In the genomic region with DNA sequence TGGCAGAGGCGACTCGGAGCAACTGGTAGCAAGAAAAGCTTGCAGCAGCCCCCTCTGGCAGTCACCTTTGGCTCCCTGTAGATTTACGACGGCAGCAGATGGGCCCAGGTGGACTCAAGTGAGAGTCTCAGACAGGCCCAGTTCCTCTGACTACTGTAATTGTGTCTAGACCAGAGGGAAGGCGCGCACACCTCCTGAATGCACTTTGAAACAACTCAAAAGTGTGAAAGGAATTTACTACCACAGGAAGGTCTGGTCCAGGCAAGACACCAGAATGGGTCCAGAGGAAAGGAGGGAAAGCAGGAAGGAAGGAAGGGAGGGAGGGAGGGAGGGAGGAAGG, we compare ENCODE assay signal across 9 mouse cellular contexts.
DNase-seq lines count a peak whose midpoint lies in the region; ATAC-seq and TF ChIP-seq lines count a peak whose summit lies in the region.
"Had no signal": no experiment of that assay in that cellular context is flagged by ENCODE, and none has a peak within 500 bp of the region (broad histone marks: within the 10 kb centered on the region; RNA-seq: fewer than 3 reads in every experiment).

No protein-coding gene starts in this region.

- in situ Hi-C loops in ES-E14 (cut with MboI; ENCODE audit: low sequenced_read_pairs in 2 of 2, unreplicated experiment in 2 of 2) = no loop called here

- H3K27ac ChIP-seq in heart, embryonic 11.5 days (ENCODE audit: low read depth, low read length) = 0 out of 2 replicates have a peak overlapping the region, but pooled peaks have one; percentile 3
- no peak overlapping the region for H3K27ac ChIP-seq in ES-E14 (ENCODE audit: insufficient read depth, low read depth, low read length, poor library complexity, severe bottlenecking)
- H3K27ac ChIP-seq in forebrain, embryonic 16.5 days (ENCODE audit: low read length) = peak overlapping the region; percentile 44
- no peak overlapping the region for H3K27ac ChIP-seq in liver, embryonic 16.5 days (ENCODE audit: low read length)

- no peaks in the 10 kb centered on the region for H3K9me3 ChIP-seq in heart, embryonic 11.5 days (replicated peaks; ENCODE audit: control insufficient read depth, low read length)
- H3K9me3 ChIP-seq in ES-E14 (ENCODE audit: control insufficient read depth, insufficient read depth, low read depth, low read length) = no peaks in the 10 kb centered on the region
- H3K9me3 ChIP-seq in forebrain, embryonic 16.5 days (ENCODE audit: control insufficient read depth, low read length) = no peaks in the 10 kb centered on the region
- H3K9me3 ChIP-seq in liver, embryonic 16.5 days (replicated peaks; ENCODE audit: control insufficient read depth, low read length) = no peaks in the 10 kb centered on the region

- peak overlapping the region; percentile 71; the same call in 1 of the 2 replicates for H3K9ac ChIP-seq in heart, embryonic 11.5 days (ENCODE audit: low read depth, low read length)
- H3K9ac ChIP-seq in ES-E14 (ENCODE audit: insufficient read depth, low read depth, low read length, poor library complexity, severe bottlenecking) = 0 out of 2 replicates have a peak overlapping the region, but pooled peaks have one; percentile 38
- H3K9ac ChIP-seq in forebrain, embryonic 16.5 days (replicated peaks; ENCODE audit: low read depth, low read length) = peak overlapping the region; percentile 47
- H3K9ac ChIP-seq in liver, embryonic 16.5 days (ENCODE audit: low read depth, low read length) = no peak overlapping the region; the same call in 1 of the 2 replicates

- no peaks in the 10 kb centered on the region for H3K36me3 ChIP-seq in heart, embryonic 11.5 days (ENCODE audit: control insufficient read depth, insufficient read depth, low read length)
- H3K36me3 ChIP-seq in ES-E14 (ENCODE audit: control insufficient read depth, insufficient read depth, low read length, poor library complexity, severe bottlenecking) = no peaks in the 10 kb centered on the region
- H3K36me3 ChIP-seq in forebrain, embryonic 16.5 days (ENCODE audit: control insufficient read depth, insufficient read depth) = no peaks in the 10 kb centered on the region
- no peaks in the 10 kb centered on the region for H3K36me3 ChIP-seq in liver, embryonic 16.5 days (ENCODE audit: control insufficient read depth, insufficient read depth)

- peak overlapping the region; percentile 38 for H3K4me3 ChIP-seq in heart, embryonic 11.5 days (ENCODE audit: low read depth, low read length)
- peak overlapping the region; percentile 47 to 66; a peak in 2 of 4 replicates for H3K4me3 ChIP-seq in ES-E14 (ENCODE audit: insufficient read depth in 1 of 2, low read depth in 1 of 2, low read length in 2 of 2, poor library complexity in 1 of 2, severe bottlenecking in 1 of 2)
- peak overlapping the region; percentile 32 for H3K4me3 ChIP-seq in forebrain, embryonic 16.5 days (replicated peaks; ENCODE audit: low read length)
- H3K4me3 ChIP-seq in liver, embryonic 16.5 days (ENCODE audit: low read depth, low read length) = peak overlapping the region; percentile 34

- peaks cover 17% of the 10 kb centered on the region for H3K4me1 ChIP-seq in heart, embryonic 11.5 days (ENCODE audit: control insufficient read depth, insufficient read depth, low read length)
- peaks cover 0 to 6% of the 10 kb centered on the region in 2 experiments; a peak in 1 of 4 replicates for H3K4me1 ChIP-seq in ES-E14 (ENCODE audit: control insufficient read depth in 2 of 2, insufficient read depth in 2 of 2, low read length in 2 of 2, poor library complexity in 1 of 2)
- H3K4me1 ChIP-seq in forebrain, embryonic 16.5 days (replicated peaks; ENCODE audit: control insufficient read depth, insufficient read depth, low read length) = peaks cover 19% of the 10 kb centered on the region
- peaks cover 26% of the 10 kb centered on the region for H3K4me1 ChIP-seq in liver, embryonic 16.5 days (ENCODE audit: control insufficient read depth, low read depth, low read length)

- WGBS in heart, embryonic 11.5 days (ENCODE audit: insufficient replicate concordance) = 23% methylated on average over 6 of the region's 6 CpGs
- WGBS in forebrain, embryonic 16.5 days = 19% methylated on average over 6 of the region's 6 CpGs
- 22% methylated on average over 6 of the region's 6 CpGs for WGBS in liver, embryonic 16.5 days (ENCODE audit: insufficient replicate concordance)

- no peak for ATAC-seq in heart, embryonic 11.5 days (replicated peaks; ENCODE audit: insufficient number of reproducible peaks, low FRiP score, low TSS enrichment)
- no peak for ATAC-seq in forebrain, embryonic 16.5 days
- ATAC-seq in liver, embryonic 16.5 days (ENCODE audit: low read depth) = no peak

- DNase-seq in heart, adult 18-20 months = no peak
- DNase-seq in ES-E14 (ENCODE audit: low read depth, low spot score) = no peak
- DNase-seq in right cerebral cortex, postnatal 36 days (ENCODE audit: low spot score in 2 of 2) = no peak
- DNase-seq in left cerebral cortex, adult 8-10 months (ENCODE audit: low spot score in 2 of 2) = no peak
- DNase-seq in left cerebral cortex, adult 11 months (ENCODE audit: low spot score) = no peak
- DNase-seq: cerebellum, adult 11 months had no signal

- 0 out of 2 replicates have a peak, but pooled peaks cover 2% of the 10 kb centered on the region for H3K27me3 ChIP-seq in heart, embryonic 11.5 days (ENCODE audit: control insufficient read depth, insufficient read depth, low read length)
- H3K27me3 ChIP-seq in forebrain, embryonic 16.5 days (replicated peaks; ENCODE audit: control insufficient read depth, insufficient read depth, low read length) = no peaks in the 10 kb centered on the region
- H3K27me3 ChIP-seq in liver, embryonic 16.5 days (ENCODE audit: control insufficient read depth, insufficient read depth, low read depth, low read length) = no peaks in the 10 kb centered on the region

- peak overlapping the region; percentile 72 for H3K4me2 ChIP-seq in heart, embryonic 11.5 days
- peak overlapping the region; percentile 56 for H3K4me2 ChIP-seq in forebrain, embryonic 16.5 days (ENCODE audit: low read length)
- H3K4me2 ChIP-seq in liver, embryonic 16.5 days (ENCODE audit: low read depth, low read length) = peak overlapping the region; percentile 60

TF ChIP-seq in ES-E14, 5 proteins besides CTCF, POLR2A, EP300 and RAD21:
- TF ChIP-seq ZC3H11A (IDR thresholded peaks at IDR 0.05; ENCODE audit: borderline replicate concordance, low read depth, low read length) (no peak), CHD2 (IDR thresholded peaks at IDR 0.05; ENCODE audit: low read depth, low read length) (no peak), ZNF384 (IDR thresholded peaks at IDR 0.05; ENCODE audit: low read depth, low read length) (no peak)

Comparison
In these comparisons a context has a peak if more than half of its experiments do, and no peak if none do; other contexts are left out.
1. H3K27ac ChIP-seq: peak in heart, embryonic 11.5 days (single experiment) and forebrain, embryonic 16.5 days (single experiment); none in ES-E14 (single experiment) and liver, embryonic 16.5 days (single experiment).
2. Peak in every context shown above with its lines, with median percentiles within 50 percentile points of each other: H3K4me2 ChIP-seq and H3K4me3 ChIP-seq.